Mouse (Mus musculus) heart, postnatal 0 days (tissue): ENCODE data around the gene Padi3. TPM values are rescaled to one million over a fixed set of nuclear protein-coding genes. Genes with fewer than 3 reads are reported as not detected.

ENCODE experiments used
- ATAC-seq: fragments of 200-750 bp; cut with Nextera tagmentation; 2 replicates; pipeline ENCODE4 v1.8.0; 2017; ENCODE audit warnings: low read depth, moderate number of reproducible peaks, moderate library complexity; ENCODE audit not compliant: insufficient read depth
- DNase-seq: peaks from one replicate; pipeline ENCODE4 v3.0.0-alpha.2; 2016; ENCODE audit warnings: low spot score
- H3K27ac ChIP-seq: fragments of 300-500 bp; sonication (generic); 2 replicates; pipeline ENCODE4 v1.5.1; 2014; ENCODE audit warnings: low read depth, mild to moderate bottlenecking
- H3K27me3 ChIP-seq: fragments of 300-500 bp; sonication (generic); 2 replicates; pipeline ENCODE4 v1.6.1; 2014; ENCODE audit warnings: low read length, mixed read lengths; ENCODE audit not compliant: control insufficient read depth, insufficient read depth
- H3K36me3 ChIP-seq: fragments of 300-500 bp; sonication (generic); replicated peaks from 2 replicates; pipeline ENCODE4 v1.6.1; 2014; ENCODE audit warnings: low read length, mixed read lengths; ENCODE audit not compliant: control insufficient read depth, insufficient read depth
- H3K4me1 ChIP-seq: fragments of 300-500 bp; sonication (generic); 2 replicates; pipeline ENCODE4 v1.6.1; 2014; ENCODE audit warnings: antibody characterized with exemption; ENCODE audit not compliant: control insufficient read depth, insufficient read depth
- H3K4me2 ChIP-seq: fragments of 300-500 bp; sonication (generic); 2 replicates; pipeline ENCODE4 v1.6.1; 2014; ENCODE audit warnings: low read depth, mild to moderate bottlenecking, low read length, moderate library complexity
- H3K4me3 ChIP-seq: fragments of 300-500 bp; sonication (generic); 2 replicates; pipeline ENCODE4 v1.5.1; 2014; ENCODE audit warnings: low read depth, low read length
- H3K9ac ChIP-seq: fragments of 300-500 bp; sonication (generic); replicated peaks from 2 replicates; pipeline ENCODE4 v1.6.1; 2014; ENCODE audit warnings: low read depth, low read length, mixed read lengths
- H3K9me3 ChIP-seq: fragments of 300-500 bp; sonication (generic); replicated peaks from 2 replicates; pipeline ENCODE4 v1.6.1; 2016; ENCODE audit warnings: low read length; ENCODE audit not compliant: control insufficient read depth
- CTCF ChIP-seq: IDR thresholded peaks from 2 replicates; pipeline ENCODE4 v1.5.1; 2016; ENCODE audit warnings: antibody characterized with exemption, control low read depth, low read depth
- EP300 ChIP-seq: IDR thresholded peaks from 2 replicates; pipeline ENCODE4 v1.6.1; 2016; ENCODE audit warnings: antibody characterized with exemption, low read depth
- WGBS: fragments of 180-500 bp; shearing (Covaris S2); extraction: QIAGEN DNeasy Blood & Tissue Kit; methylation state at CpG from one replicate; pipeline ENCODE4 v1.1.7; 2014; 5-methylcytosine and 5-hydroxymethylcytosine counted together
- polyA plus RNA-seq: library from polyadenylated mRNA; unstranded; fragments of >200 nt; fragmentation: Nextera tagmentation; extraction: Ambion mirVana; gene quantifications from 2 replicates; pipeline ENCODE4 v1.2.1, GENCODE M21; 2015
- total RNA-seq: library from RNA; depleted of rRNA; stranded (reverse); fragments of >200 nt; gene quantifications from 2 replicates; pipeline ENCODE4 v1.2.3, GENCODE M21; 2014; ENCODE audit warnings: low replicate concordance; rRNA removed

Gene Padi3
- total and polyA plus RNA-seq, 2 experiments from 2014 or later: 0.04 to 0.11 TPM

GRCm38 (mm10) chr4:140742543-140742942, 67.9 kb downstream of the Padi3 start, which contains the start of gene Padi6:
TSS of gene Padi6 (minus strand) at chr4:140742643.
- 60% methylated on average over 2 of the region's 2 CpGs for WGBS
- ATAC-seq: no peak
- no peak for DNase-seq
- H3K9me3 ChIP-seq: no peaks in the 10 kb centered on the region
- TF ChIP-seq EP300 (no peak), CTCF (no peak)
- H3K27ac ChIP-seq: no peak within 1 kb of the TSS
- no peak within 1 kb of the TSS for H3K9ac ChIP-seq
- H3K4me3 ChIP-seq: no peak within 1 kb of the TSS
- H3K4me2 ChIP-seq: no peak within 1 kb of the TSS
- H3K36me3 ChIP-seq: no peaks in the 10 kb centered on the region
- H3K27me3 ChIP-seq: no peaks in the 10 kb centered on the region
- H3K4me1 ChIP-seq: no peaks in the 10 kb centered on the region; the same call in 1 of the 2 replicates

GRCm38 (mm10) chr4:140741401-140741800, 69.0 kb downstream of the Padi3 start:
- DNase-seq (no peak), ATAC-seq (no peak)
- no peaks in the 10 kb centered on the region for H3K36me3 ChIP-seq
- H3K9ac ChIP-seq: no peak overlapping the region
- no peaks in the 10 kb centered on the region for H3K27me3 ChIP-seq
- no peaks in the 10 kb centered on the region for H3K9me3 ChIP-seq
- WGBS: 76% methylated on average over 6 of the region's 6 CpGs
- H3K4me1 ChIP-seq: no peaks in the 10 kb centered on the region
- H3K4me2 ChIP-seq: no peak overlapping the region
- no peak for TF ChIP-seq CTCF
- TF ChIP-seq EP300: no peak
- no peak overlapping the region for H3K4me3 ChIP-seq
- H3K27ac ChIP-seq: no peak overlapping the region

GRCm38 (mm10) chr4:140740655-140741054, 69.8 kb downstream of the Padi3 start:
- Histone ChIP-seq H3K4me2 (no peak overlapping the region), H3K4me3 (no peak overlapping the region), H3K9me3 (no peaks in the 10 kb centered on the region), H3K4me1 (no peaks in the 10 kb centered on the region), H3K27ac (no peak overlapping the region), H3K27me3 (no peaks in the 10 kb centered on the region), H3K36me3 (no peaks in the 10 kb centered on the region), H3K9ac (no peak overlapping the region)
- WGBS: 82% methylated on average over 11 of the region's 11 CpGs
- ATAC-seq (no peak), DNase-seq (no peak)
- TF ChIP-seq CTCF (no peak), EP300 (no peak)

Other genes with a start within 250 kb of the Padi3 start
- 46.8 and 52.8 TPM in 2 replicates for gene Arhgef10l, start 144.6 kb downstream of the Padi3 start, total RNA-seq
- 12.1 and 15.4 TPM in 2 replicates for gene Arhgef10l, start 144.6 kb downstream of the Padi3 start, polyA plus RNA-seq
- 36.4 and 36.9 TPM in 2 replicates for gene Rcc2, start 110.1 kb downstream of the Padi3 start, total RNA-seq
- gene Rcc2, start 110.1 kb downstream of the Padi3 start, polyA plus RNA-seq: 4.4 and 4.8 TPM in 2 replicates
- not detected in 2 replicates for gene Padi6, start 68.0 kb downstream of the Padi3 start, total RNA-seq
- gene Padi6, start 68.0 kb downstream of the Padi3 start, polyA plus RNA-seq: 0.07 TPM in 1 of 2 replicates, not detected in the other
- 2.4 and 2.7 TPM in 2 replicates for gene Padi4, start 36.4 kb downstream of the Padi3 start, total RNA-seq
- gene Padi4, start 36.4 kb downstream of the Padi3 start, polyA plus RNA-seq: 1.1 and 1.2 TPM in 2 replicates
- not detected in 2 replicates for gene Padi1, start 35.1 kb upstream of the Padi3 start, total RNA-seq
- gene Padi1, start 35.1 kb upstream of the Padi3 start, polyA plus RNA-seq: 0.04 TPM in 1 of 2 replicates, not detected in the other
- gene Padi2, start 95.7 kb upstream of the Padi3 start, total RNA-seq: 0.31 TPM in 1 of 2 replicates, not detected in the other
- 0.18 and 0.44 TPM in 2 replicates for gene Padi2, start 95.7 kb upstream of the Padi3 start, polyA plus RNA-seq
- gene Sdhb, start 150.6 kb upstream of the Padi3 start, total RNA-seq: 893 and 947 TPM in 2 replicates
- gene Sdhb, start 150.6 kb upstream of the Padi3 start, polyA plus RNA-seq: 1,828 and 1,869 TPM in 2 replicates
- 45.8 and 47.7 TPM in 2 replicates for gene Atp13a2, start 176.2 kb upstream of the Padi3 start, total RNA-seq
- gene Atp13a2, start 176.2 kb upstream of the Padi3 start, polyA plus RNA-seq: 18.8 and 19.3 TPM in 2 replicates
- 45.0 and 47.8 TPM in 2 replicates for gene Mfap2, start 199.8 kb upstream of the Padi3 start, total RNA-seq
- 114 and 129 TPM in 2 replicates for gene Mfap2, start 199.8 kb upstream of the Padi3 start, polyA plus RNA-seq
- gene Crocc, start 249.9 kb upstream of the Padi3 start, total RNA-seq: 4.6 and 4.9 TPM in 2 replicates
- gene Crocc, start 249.9 kb upstream of the Padi3 start, polyA plus RNA-seq: 1.8 and 2.1 TPM in 2 replicates